Mouse (Mus musculus): ENCODE results near the gene Cdk9.
A peak's percentile ranks its signal among the peaks of the same experiment; 100 is the strongest.

The Cdk9 gene

GRCm38 (mm10) chr2:32734480-32734879 lies 21.6 kb upstream of the Cdk9 start:
- DNase-seq (ENCODE audit: low read depth, low spot score), result no peak

GRCm38 (mm10) chr2:32732695-32733094 lies 19.8 kb upstream of the Cdk9 start:
- no peak for DNase-seq (ENCODE audit: low read depth, low spot score)

- DNase-seq (ENCODE audit: low read depth, low spot score), result no peak
These were observed 19.0 kb upstream of the Cdk9 start for GRCm38 (mm10) chr2:32731911-32732310.

- no peak for DNase-seq (ENCODE audit: low read depth, low spot score)
These were observed 18.0 kb upstream of the Cdk9 start for GRCm38 (mm10) chr2:32730854-32731253.

GRCm38 (mm10) chr2:32729547-32729946 lies 16.7 kb upstream of the Cdk9 start:
- DNase-seq (ENCODE audit: low read depth, low spot score), result no peak

- DNase-seq (ENCODE audit: low read depth, low spot score), result no peak
These were observed 15.6 kb upstream of the Cdk9 start for GRCm38 (mm10) chr2:32728463-32728862.

- DNase-seq (ENCODE audit: low read depth, low spot score), result peak; percentile 82
These were observed 14.6 kb upstream of the Cdk9 start for GRCm38 (mm10) chr2:32727435-32727834.

- DNase-seq (ENCODE audit: low read depth, low spot score), result no peak
These were observed 12.2 kb upstream of the Cdk9 start for GRCm38 (mm10) chr2:32724832-32725790.

- no peak for DNase-seq (ENCODE audit: low read depth, low spot score)
These were observed 11.3 kb upstream of the Cdk9 start for GRCm38 (mm10) chr2:32724149-32724548.

- DNase-seq (ENCODE audit: low read depth, low spot score), result no peak
These were observed 9.7 kb upstream of the Cdk9 start for GRCm38 (mm10) chr2:32722581-32722980.

GRCm38 (mm10) chr2:32722046-32722445 lies 9.2 kb upstream of the Cdk9 start:
- DNase-seq (ENCODE audit: low read depth, low spot score), result no peak

GRCm38 (mm10) chr2:32720681-32721229 lies 7.9 kb upstream of the Cdk9 start, which contains the start of gene Sh2d3c:
Gene Sh2d3c, plus strand, starts transcription at chr2:32721055.
- no peak for DNase-seq (ENCODE audit: low read depth, low spot score)

- no peak for DNase-seq (ENCODE audit: low read depth, low spot score)
These were observed 7.2 kb upstream of the Cdk9 start for GRCm38 (mm10) chr2:32720053-32720452.

GRCm38 (mm10) chr2:32718761-32719160 lies 5.9 kb upstream of the Cdk9 start:
- no peak for DNase-seq (ENCODE audit: low read depth, low spot score)

- DNase-seq (ENCODE audit: low read depth, low spot score), result no peak
These were observed 2.1 kb upstream of the Cdk9 start for GRCm38 (mm10) chr2:32714987-32715425.

GRCm38 (mm10) chr2:32714117-32714986 lies 1.5 kb upstream of the Cdk9 start:
- DNase-seq (ENCODE audit: low read depth, low spot score), result no peak

- DNase-seq (ENCODE audit: low read depth, low spot score), result peak; percentile 80
These were observed 316 bp downstream of the Cdk9 start for GRCm38 (mm10) chr2:32712586-32712933.

- DNase-seq (ENCODE audit: low read depth, low spot score), result no peak
These were observed 746 bp downstream of the Cdk9 start for GRCm38 (mm10) chr2:32712108-32712551.

GRCm38 (mm10) chr2:32711301-32712056 lies 1.4 kb downstream of the Cdk9 start:
- DNase-seq (ENCODE audit: low read depth, low spot score), result no peak

- DNase-seq (ENCODE audit: low read depth, low spot score), result no peak
These were observed 2.5 kb downstream of the Cdk9 start for GRCm38 (mm10) chr2:32710425-32710824.

- no peak for DNase-seq (ENCODE audit: low read depth, low spot score)
These were observed 3.2 kb downstream of the Cdk9 start for GRCm38 (mm10) chr2:32709521-32710137.

All from brain, embryonic 18.5 days (tissue).